Mouse (Mus musculus) T-cell, adult 2 months (primary cell): ENCODE results near the gene Vps33b.

ENCODE experiments used
- DNase-seq: peaks from one replicate; pipeline ENCODE4 v3.0.0; 2022; ENCODE audit warnings: low spot score

The Vps33b gene

DNA sequence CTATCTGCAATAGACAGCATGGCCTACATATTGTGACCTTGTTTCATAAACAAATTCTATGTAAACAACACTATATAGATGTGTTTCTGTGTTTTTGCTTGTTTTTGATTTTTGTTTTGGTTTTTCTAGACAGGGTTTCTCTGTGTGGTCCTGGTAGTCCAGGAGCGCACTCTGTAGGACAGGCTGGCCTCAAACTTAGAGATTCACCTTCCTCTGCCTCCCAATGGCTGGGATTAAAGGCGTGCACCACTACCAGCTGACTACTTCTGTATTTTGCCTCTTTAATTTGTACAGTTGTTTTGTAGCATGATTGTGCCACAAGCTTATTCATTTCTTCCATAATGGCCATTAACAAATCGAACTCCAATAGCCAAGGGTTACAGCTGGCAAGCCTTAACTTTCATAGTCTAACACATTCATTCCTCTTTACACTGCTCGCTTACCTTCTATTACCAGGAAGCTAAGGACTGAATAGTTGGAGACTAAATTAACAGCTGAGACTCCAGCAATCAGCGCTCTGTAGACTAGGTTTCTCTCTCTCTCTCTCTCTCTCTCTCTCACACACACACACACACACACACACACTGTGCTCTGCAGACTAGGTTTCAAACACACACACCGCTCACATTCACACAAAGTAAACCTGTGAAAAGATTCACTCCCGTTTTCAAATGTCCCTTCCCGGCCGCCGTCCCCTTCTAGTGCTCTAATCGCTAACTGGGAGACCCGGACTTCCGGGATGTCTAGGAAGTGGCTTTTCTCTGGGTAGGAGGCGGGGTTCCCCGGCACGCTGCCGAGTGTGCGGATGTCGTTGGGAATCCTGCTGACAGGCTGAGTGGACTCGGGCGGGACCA lies at the start of gene Vps33b:
TSS of gene Vps33b (plus strand) at position 753 of the 854 bp plus-strand sequence.
- peak; percentile 94 for DNase-seq

DNA sequence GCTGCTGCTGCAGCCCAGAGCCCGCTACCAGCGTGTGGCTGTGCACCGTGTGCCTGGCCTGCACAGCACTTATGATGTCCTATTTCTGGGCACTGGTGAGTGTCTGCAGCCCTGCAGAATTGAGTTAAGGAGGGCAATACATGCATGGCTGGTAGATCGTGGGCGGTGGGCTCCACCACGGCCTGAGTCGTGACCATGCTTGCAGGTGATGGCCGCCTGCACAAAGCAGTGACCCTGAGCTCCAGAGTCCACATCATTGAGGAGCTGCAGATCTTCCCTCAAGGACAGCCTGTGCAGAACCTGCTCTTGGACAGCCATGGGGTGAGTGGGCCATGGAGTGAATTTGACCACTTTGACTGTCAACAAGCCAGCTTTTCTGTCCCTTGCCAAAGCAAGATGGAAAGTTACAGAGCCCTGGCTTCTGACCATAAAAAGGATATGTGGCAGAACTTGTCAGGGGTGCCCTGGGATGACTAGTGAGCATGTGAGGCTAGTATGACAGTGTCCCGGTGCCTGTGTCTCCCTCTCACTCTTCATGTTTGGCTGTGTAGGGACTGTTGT lies 49.1 kb upstream of the Vps33b start:
- DNase-seq: no peak

DNA sequence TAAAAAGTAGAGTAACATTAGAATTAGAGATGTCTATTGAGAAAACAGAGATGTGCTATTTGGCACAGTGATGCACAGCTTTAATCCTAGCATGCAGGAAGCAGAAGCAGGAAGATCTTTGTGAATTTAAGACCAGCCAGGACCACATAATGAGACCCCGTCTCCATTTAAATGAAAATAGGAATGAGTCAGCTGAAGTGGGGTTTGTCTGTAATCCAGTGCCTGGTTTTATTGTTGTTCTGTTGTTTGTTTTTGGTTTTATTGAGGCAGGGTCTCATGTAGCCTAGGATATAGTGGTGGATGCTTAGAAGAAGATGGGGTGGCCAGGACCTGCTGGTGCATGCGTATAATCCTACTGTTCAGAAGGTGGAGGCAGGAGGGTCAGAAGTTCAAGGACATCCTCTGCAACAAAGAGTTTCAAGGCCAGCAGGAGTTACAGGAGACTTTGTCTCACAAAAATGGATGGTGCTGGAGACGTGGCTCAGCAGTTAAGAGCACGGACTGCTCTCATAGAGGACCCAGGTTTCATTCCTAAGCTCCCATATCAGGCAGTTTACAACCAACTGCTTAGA lies 48.2 kb upstream of the Vps33b start:
- DNase-seq: no peak

DNA sequence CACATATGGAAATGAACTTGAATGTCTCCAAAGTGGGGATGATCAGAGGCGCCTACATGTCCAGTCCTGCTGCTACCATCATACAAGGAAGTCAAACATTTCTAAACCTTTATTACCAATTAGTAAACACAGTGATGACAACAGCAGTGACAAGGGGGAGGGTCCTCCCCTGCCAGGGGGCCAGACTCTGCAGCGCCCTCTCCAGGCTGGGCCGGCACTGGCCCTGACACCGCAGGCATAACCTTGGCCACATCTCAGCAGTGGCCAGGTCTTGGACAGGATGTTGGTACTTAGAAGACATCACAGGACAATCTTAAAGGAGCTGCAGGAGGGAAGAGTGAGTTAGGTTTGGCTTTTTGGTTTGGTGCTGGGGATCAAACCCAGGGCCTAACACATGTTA lies 42.4 kb upstream of the Vps33b start:
- DNase-seq: no peak

DNA sequence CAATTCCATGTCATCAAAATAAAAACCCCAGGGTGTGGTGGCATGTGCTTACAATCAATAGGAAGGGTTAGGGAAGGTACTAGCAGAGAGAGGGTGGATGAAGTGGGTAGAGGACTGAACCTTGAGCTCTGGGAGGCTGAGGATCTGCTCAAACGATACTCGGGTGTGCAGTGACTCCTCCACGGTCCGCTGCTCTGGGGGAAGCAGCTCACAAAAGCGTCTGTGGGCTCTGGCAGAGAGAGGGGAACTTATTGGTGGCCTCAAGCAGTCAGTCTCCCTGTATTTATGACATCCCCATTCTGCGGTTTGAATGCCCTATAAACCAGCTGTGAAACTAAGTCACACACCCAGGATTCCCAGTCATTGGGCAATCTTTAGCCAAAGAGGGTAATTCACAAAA lies 39.3 kb upstream of the Vps33b start:
- DNase-seq: no peak

DNA sequence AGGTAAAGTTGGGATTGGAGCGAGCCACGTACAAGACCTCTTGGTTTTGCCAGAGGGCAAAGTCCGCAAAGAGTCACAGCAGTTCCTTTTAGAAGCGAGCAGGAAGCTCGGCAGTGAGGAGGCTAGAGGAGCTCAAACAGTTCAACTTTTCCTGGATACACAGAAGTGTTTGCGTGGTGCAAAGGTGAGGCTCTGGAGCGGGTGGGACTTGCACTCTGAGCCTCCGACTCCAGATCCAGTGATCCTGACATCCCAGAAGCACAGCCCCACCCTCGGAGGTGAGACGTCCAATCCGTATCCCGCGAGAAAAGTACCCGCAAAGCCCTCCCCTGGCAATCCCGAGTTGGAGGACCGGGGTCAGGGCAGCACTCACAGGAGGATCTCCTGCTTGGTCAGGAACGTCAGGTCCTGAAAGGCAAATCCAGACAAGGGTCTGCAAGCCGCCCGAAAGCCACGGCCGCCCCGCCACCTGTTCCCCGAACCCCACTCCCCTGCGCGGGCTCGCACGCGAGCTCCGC lies 37.4 kb upstream of the Vps33b start:
- no peak for DNase-seq

DNA sequence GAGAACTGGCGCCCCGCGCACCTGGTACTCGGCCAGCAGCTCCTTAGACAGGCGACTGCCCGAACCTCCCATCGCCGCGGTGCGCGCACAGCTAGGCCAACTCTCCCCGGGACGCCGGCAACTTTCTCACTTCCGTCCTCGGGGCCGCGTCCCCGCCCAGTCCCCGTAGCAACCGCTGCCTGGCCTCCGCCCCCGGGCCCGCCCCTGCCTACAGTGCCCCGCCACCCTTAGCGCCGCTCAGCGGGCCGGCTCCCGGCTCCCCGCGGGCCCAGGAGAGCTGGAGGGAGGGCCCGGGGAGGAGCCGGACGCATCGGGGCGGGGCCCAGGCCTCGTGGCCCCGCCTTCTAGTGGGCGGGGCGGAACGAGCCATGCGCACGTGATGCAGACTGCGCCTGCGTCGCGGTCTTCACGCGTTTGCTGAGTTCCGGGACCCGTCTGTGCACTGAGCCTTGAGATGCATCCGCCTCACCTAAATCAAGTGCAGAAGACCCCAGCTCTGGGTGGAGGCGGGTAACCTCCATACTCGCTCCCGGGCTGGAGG lies 36.9 kb upstream of the Vps33b start, which contains the start of the genes Cib1 and Gdpgp1:
TSS of gene Cib1 (minus strand) at position 325 of the 541 bp plus-strand sequence.
TSS of gene Gdpgp1 (plus strand) at position 377 of the 541 bp plus-strand sequence.
- DNase-seq: peak; percentile 98

DNA sequence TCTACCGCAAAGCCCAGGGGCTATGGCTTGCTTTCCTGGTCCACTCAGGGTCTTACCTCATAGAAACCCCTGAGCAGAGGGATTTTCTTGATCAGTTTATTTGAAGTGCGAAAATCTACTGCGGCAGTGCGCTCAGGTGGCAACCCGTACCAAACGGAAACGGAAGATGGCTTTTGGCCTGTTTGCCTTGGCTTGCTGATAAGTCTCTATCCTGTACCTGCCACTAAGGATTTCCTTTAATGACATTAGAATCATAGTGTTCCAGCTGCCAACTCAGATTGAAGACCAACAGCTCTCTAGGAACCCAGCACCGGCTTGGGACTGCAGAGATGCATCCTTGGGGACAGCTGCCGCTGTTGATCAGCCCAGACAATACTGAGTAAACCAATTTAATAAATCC lies 35.6 kb upstream of the Vps33b start:
- DNase-seq: no peak

DNA sequence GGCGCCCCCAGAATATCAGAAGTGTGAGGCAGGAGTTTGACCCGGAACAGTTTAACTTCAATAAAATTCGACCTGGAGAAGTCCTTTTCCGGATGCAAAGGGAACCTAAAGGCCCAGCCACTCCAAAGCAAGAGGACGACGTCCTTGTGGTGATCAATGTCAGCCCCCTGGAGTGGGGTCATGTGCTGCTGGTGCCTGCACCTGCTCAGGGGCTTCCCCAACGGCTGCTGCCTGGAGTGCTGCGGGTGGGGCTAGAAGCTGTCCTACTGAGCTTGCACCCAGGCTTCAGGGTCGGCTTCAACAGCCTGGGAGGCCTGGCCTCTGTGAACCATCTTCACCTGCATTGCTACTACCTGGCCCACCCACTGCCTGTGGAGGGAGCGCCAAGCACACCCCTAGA lies 30.9 kb upstream of the Vps33b start:
- no peak for DNase-seq

DNA sequence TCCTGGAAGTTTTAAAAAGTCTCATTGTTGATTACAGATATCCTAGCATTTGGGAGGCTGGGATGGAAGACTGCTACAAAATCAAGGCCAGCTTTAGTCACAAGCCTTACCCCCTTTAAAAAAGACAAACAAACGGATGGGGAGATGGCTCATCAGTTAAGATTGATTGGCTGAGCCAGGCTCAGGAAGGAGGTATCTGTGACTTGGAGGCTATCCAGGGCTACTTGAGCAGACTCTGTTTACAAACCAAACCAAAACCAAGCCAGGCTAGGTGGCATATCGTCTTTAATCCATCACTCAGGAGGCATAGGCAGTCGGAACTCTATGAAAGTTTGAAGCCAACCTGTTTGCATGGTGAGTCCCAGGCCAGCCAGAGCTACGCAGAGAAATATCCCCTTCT lies 27.8 kb upstream of the Vps33b start:
- no peak for DNase-seq

DNA sequence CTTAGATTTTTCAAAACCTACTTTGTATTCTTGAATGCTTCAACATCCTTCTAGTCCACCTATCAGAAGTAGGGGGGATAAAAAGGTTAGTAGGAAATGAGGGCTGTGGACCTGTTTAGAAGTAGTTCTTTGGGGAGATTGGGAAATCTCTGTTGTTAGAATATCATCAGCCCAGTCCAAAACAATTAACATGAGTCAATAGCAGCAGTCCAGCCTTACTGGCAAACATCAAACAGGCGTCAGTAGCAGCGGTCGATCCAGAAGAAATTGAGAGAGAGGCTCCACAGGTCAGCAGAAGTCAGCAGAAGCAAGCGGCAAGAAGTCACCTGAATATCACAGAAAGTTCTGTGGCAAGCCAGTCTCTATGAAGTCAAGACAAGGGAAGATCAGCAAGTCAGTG lies 24.6 kb upstream of the Vps33b start:
- no peak for DNase-seq

DNA sequence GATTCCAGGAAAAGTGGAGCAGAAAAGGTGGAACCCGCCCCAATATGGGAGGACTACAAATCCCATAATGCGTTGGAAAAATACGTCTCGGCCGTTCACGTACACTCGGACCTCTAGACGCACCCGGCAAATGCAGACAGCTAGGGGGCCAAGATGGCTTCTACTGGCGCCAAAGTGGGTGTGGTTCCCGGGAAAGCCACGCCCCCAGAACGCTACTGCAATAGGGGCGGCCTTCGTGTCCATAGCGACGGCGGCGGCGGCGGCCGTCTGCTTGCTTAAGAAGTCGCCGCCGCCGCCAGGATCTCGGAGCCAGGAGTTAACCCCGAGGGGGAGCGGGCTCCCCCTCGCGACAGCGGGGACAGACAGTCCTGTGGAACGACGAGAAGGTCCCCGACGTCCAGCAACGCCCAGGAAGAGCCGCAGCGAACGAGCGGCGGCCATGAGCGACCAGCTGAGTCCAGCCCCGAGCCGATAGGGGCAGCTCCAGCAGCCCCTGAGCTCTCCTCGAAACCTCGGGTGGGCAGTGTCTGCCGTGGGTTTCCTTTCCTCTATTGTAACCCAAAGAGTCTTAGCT lies 23.2 kb upstream of the Vps33b start, which contains the start of gene Ttll13:
TSS of gene Ttll13 (plus strand) at position 229 of the 574 bp plus-strand sequence.
- DNase-seq: peak; percentile 94

DNA sequence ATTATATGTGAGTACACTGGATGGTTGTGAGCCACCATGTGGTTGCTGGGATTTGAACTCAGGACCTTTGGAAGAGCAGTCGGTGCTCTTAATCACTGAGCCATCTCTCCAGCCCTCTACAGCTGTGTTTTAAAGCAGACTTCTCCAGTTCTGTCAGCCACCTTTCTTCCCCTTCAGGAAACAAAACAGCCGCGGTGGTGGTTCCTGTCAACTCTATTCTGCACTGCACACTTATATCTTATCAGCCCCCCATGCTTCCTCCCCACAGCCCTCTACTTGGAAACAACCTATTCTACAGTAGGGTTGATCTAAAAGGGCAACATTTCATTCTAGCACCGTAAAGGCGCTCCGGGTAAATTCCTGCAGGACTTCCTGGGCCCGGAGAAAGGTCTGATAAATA lies 22.6 kb upstream of the Vps33b start:
- DNase-seq: no peak

DNA sequence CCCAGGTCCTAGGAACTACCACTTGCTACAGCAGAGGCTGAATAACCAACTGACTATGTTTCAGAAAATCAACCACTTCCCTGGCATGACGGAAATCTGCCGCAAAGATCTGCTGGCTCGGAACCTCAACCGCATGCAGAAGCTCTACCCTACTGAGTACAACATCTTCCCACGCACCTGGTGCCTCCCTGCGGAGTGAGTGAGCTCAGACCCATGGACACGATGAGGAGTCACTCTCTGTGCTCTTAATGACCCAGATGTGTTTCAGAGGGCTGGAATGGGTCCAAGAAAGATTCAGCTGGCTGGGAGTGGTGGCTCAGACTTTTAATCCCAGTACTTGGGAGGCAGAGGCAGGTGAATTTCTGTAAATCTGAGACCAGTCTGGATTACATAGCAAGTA lies 17.0 kb upstream of the Vps33b start:
- no peak for DNase-seq

DNA sequence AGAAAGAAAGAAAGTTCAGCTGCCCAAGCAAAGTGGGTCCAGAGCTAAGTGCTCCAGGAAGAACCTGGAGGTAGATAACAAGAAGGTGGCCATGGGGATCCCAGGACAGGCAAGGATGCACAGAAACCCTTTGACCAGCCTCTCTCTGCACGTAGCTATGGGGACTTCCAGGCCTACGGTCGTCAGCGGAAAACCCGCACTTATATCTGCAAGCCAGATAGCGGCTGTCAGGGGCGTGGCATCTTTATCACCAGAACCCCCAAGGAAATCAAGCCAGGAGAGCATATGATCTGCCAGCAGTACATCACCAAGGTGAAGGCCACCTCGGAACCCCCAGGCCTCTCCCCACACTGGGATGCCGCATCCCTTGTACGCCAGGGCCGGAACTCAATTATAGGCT lies 16.6 kb upstream of the Vps33b start:
- DNase-seq: no peak

DNA sequence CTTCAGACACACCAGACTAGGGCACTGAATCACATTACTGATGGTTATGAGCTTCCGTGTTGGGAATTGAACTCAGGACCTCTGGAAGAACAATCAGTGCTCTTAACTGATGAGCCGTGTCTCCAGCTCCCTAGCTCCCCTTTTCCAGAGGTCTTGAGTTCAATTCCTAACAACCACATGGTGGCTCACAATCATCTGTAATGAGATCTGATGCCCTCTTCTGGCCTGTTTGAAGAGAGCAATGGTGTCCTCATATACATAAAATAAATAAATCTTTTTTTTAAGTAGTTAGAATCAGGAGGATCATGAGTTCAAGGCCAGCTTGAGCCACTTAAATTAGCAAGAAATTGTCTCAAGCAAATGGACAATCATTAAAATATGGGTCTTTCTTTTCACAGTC lies 13.5 kb upstream of the Vps33b start:
- DNase-seq: no peak

DNA sequence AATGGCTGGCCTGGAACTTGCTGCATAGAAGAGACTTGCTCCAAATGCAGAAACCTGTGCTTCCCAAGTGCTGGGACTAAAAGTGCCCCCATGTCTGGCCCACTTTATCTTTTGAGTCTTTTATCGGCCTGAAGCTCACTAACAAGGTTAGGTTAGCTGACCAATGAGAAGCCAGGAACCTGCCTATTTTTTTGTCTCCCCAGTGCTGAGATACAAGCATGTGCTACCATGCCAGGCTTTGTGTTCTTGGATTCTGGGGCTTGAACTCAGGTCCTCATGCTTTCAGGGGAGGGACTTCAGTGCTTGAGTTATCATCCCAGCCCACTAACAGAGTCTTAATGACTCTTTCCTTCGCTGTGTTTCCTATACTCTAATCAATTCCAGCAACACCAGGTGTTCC lies 11.7 kb upstream of the Vps33b start:
- DNase-seq: no peak

DNA sequence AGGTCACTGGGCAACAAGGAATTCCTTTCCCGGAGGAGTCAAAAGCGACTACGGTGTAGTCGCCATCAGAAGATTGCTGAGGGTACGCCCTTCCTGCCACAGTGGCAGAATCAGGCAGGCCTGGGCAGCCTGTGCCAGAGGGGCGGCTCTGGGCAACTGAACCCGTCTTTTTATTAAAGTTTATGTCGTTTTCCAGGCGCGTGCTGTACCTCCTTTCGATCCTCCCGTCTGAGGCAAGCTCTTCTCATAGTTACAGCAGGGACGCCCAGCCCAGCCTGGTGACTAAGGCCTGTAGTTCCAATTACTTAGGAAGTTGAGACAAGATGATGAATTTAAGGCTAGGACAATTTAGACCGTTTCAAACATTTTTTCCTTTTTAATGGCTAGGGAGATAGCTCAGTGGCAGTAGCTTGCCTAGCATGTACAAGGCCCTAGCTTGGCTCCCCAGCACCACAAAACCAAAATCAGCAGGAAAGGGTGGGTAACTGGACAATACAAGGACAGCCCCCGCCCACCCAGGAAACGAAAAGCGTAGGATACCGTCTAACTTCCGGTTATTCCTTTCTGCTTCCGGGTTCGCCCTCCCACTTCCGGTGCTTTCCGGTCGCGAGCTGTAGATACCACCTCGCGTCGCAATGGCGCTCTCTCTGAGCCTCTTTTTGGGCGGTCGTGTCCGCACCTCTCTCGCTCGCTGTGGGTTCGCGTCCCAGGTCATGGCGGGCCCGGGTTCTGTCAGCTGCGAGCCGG lies 8.7 kb upstream of the Vps33b start, which contains the start of gene Ngrn:
TSS of gene Ngrn (plus strand) at position 591 of the 747 bp plus-strand sequence.
- DNase-seq: peak; percentile 80

DNA sequence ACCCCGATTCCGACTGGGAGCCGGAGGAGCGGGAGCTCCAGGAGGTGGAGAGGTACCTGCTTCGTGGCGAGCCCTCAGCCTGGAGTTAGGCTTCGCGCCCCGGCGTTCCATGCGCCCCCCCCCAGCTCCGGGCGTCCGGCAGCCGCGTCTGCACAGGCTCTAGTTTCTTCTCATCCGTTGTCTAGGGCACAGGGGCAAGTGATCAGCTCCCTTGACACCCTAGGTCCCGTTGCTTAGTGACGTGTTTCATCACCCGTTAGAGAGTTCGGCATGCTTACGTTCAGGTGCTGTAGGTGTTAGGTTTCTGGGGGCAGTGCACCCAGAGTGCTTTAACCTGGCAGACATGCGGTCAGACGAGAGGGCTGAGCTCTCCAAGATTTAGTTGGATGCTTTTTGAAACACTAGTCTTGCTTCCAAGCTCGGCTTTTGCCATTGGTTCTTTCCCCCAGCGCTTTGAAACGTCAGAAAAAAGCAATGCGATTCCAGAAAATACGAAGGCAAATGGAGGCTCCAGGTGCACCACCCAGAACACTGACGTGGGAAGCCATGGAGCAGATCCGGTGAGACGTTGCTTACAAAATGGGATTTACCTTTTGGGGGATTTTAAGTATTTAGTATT lies 8.0 kb upstream of the Vps33b start:
- DNase-seq: peak; percentile 43

DNA sequence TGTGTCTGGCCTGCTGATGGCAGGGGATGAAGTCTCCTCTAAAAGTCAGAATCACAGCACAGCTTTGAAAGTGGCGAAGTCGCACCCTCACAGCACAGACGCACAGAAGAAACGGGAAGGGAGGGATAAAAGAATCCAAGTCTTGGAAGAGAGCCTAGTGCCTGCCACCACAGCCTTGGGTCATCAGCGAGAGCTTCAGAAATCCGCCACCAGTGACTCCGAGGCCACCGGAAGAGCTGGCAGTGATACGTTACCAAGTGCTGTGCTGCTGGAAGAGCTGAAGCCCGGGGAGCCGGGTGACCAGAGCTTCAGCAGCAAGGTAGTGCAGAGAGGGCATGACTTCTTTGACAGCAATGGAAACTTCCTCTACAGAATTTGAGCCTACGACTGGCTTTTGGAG lies 4.8 kb upstream of the Vps33b start:
- DNase-seq: no peak

DNA sequence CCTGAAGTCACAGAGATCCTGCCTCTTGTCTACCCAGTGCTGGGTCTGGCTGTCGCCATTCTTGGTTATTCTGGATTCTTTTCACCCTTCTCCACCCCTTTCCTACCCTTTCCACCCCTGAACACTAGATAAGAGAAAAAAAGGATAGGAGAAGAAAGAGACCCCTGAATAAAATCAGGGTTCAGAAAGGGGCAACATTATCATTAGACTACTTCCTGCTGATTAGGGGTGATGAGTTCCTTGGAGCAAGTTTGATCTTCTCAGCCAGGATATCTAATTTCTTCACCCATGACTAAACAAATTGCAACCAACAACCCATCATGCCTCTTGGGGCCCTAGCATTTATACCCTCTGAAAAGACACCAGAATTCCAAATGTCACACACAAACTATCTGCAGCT lies 1.7 kb upstream of the Vps33b start:
- no peak for DNase-seq
